Mouse (Mus musculus): ENCODE results near the gene Gnb2. TPM values are rescaled to one million over a fixed set of nuclear protein-coding genes. Genes with fewer than 3 reads are reported as not detected.

The Gnb2 gene
- polyA plus RNA-seq, 1 experiment: 760 TPM

- no peak for DNase-seq (ENCODE audit: low read depth)
Observed at GRCm38 (mm10) chr5:137540991-137541390, 7.7 kb upstream of the Gnb2 start.

- DNase-seq (ENCODE audit: low read depth): peak; percentile 26
Observed at GRCm38 (mm10) chr5:137539291-137539801, 6.0 kb upstream of the Gnb2 start.

- DNase-seq (ENCODE audit: low read depth): no peak
Observed at GRCm38 (mm10) chr5:137537461-137537860, 4.2 kb upstream of the Gnb2 start.

GRCm38 (mm10) chr5:137535318-137535717, 2.0 kb upstream of the Gnb2 start:
- DNase-seq (ENCODE audit: low read depth): no peak

GRCm38 (mm10) chr5:137534762-137535161, 1.5 kb upstream of the Gnb2 start:
- DNase-seq (ENCODE audit: low read depth): no peak

GRCm38 (mm10) chr5:137532808-137533116, 548 bp downstream of the Gnb2 start:
- DNase-seq (ENCODE audit: low read depth): no peak

- no peak for DNase-seq (ENCODE audit: low read depth)
Observed at GRCm38 (mm10) chr5:137532131-137532807, 1.0 kb downstream of the Gnb2 start.

GRCm38 (mm10) chr5:137531414-137532130, 1.7 kb downstream of the Gnb2 start:
- DNase-seq (ENCODE audit: low read depth): no peak

GRCm38 (mm10) chr5:137530588-137531413, 2.5 kb downstream of the Gnb2 start:
- DNase-seq (ENCODE audit: low read depth): no peak

GRCm38 (mm10) chr5:137530075-137530474, 3.2 kb downstream of the Gnb2 start:
- no peak for DNase-seq (ENCODE audit: low read depth)

GRCm38 (mm10) chr5:137529221-137529995, 3.9 kb downstream of the Gnb2 start:
- DNase-seq (ENCODE audit: low read depth): no peak

GRCm38 (mm10) chr5:137528247-137528968, 4.9 kb downstream of the Gnb2 start:
- DNase-seq (ENCODE audit: low read depth): no peak

GRCm38 (mm10) chr5:137527413-137527812, 5.9 kb downstream of the Gnb2 start:
- no peak for DNase-seq (ENCODE audit: low read depth)

GRCm38 (mm10) chr5:137526192-137526936, 6.9 kb downstream of the Gnb2 start:
- no peak for DNase-seq (ENCODE audit: low read depth)

- DNase-seq (ENCODE audit: low read depth): no peak
Observed at GRCm38 (mm10) chr5:137525511-137525910, 7.8 kb downstream of the Gnb2 start.

GRCm38 (mm10) chr5:137524671-137525070, 8.6 kb downstream of the Gnb2 start:
- DNase-seq (ENCODE audit: low read depth): no peak

- no peak for DNase-seq (ENCODE audit: low read depth)
Observed at GRCm38 (mm10) chr5:137524251-137524515, 9.1 kb downstream of the Gnb2 start.

- no peak for DNase-seq (ENCODE audit: low read depth)
Observed at GRCm38 (mm10) chr5:137523396-137524250, 9.7 kb downstream of the Gnb2 start.

GRCm38 (mm10) chr5:137522711-137523110, 10.6 kb downstream of the Gnb2 start:
- DNase-seq (ENCODE audit: low read depth): no peak

- DNase-seq (ENCODE audit: low read depth): no peak
Observed at GRCm38 (mm10) chr5:137521861-137522260, 11.4 kb downstream of the Gnb2 start.
